Mouse (Mus musculus): Measurements from ENCODE around the gene 4632433K11Rik. TPM values are rescaled to one million over a fixed set of nuclear protein-coding genes. Genes with fewer than 3 reads are reported as not detected.
"Not testable (repeated sequence)": the region's sequence is repeated elsewhere in the genome, so short reads cannot be mapped to it uniquely, and the experiment has no call there.

The 4632433K11Rik gene
- polyA plus RNA-seq, 1 experiment from 2014 or later = not detected

- peak; percentile 14 for ATAC-seq
- peaks cover 35% of the 10 kb centered on the region for H3K27me3 ChIP-seq
- peak overlapping the region; percentile 99 for H3K27ac ChIP-seq
- WGBS = 5% methylated on average over 27 of the region's 27 CpGs
- peaks cover 57% of the 10 kb centered on the region for H3K4me1 ChIP-seq (replicated peaks)
- no peaks in the 10 kb centered on the region for H3K36me3 ChIP-seq
- H3K4me3 ChIP-seq (replicated peaks) = peak overlapping the region; percentile 65
- H3K9me3 ChIP-seq = no peaks in the 10 kb centered on the region
- H3K4me2 ChIP-seq (replicated peaks) = peak overlapping the region; percentile 89
- peak overlapping the region; percentile 81 for H3K9ac ChIP-seq (replicated peaks)
Measured at GRCm38 (mm10) chr7:5060239-5060731, 26.4 kb downstream of the 4632433K11Rik start.

GRCm38 (mm10) chr7:5060944-5061773 is 27.2 kb downstream of the 4632433K11Rik start:
- no peaks in the 10 kb centered on the region for H3K9me3 ChIP-seq
- H3K9ac ChIP-seq (replicated peaks) = peak overlapping the region; percentile 81
- 0 out of 2 replicates have a peak, but pooled peaks cover 5% of the 10 kb centered on the region for H3K36me3 ChIP-seq
- ATAC-seq = peak; percentile 88
- under 1% methylated on average over 60 of the region's 60 CpGs for WGBS
- H3K27ac ChIP-seq = peak overlapping the region; percentile 99
- peaks cover 66% of the 10 kb centered on the region for H3K4me1 ChIP-seq (replicated peaks)
- peaks cover 26% of the 10 kb centered on the region for H3K27me3 ChIP-seq
- H3K4me3 ChIP-seq (replicated peaks) = peak overlapping the region; percentile 65
- peak overlapping the region; percentile 89 for H3K4me2 ChIP-seq (replicated peaks)

- H3K4me2 ChIP-seq (replicated peaks) = peak within 1 kb of the TSS; percentile 89
- peak; percentile 73 for ATAC-seq
Measured at GRCm38 (mm10) chr7:5061774-5062359, 27.9 kb downstream of the 4632433K11Rik start, which contains the start of gene U2af2. TSS of gene U2af2 (plus strand) at chr7:5062143.

GRCm38 (mm10) chr7:5062360-5063001 is 28.6 kb downstream of the 4632433K11Rik start:
- peak overlapping the region; percentile 65 for H3K4me3 ChIP-seq (replicated peaks)
- H3K9ac ChIP-seq (replicated peaks) = peak overlapping the region; percentile 76
- H3K4me1 ChIP-seq (replicated peaks) = peaks cover 58% of the 10 kb centered on the region
- H3K27ac ChIP-seq = peak overlapping the region; percentile 99
- no peaks in the 10 kb centered on the region for H3K9me3 ChIP-seq
- ATAC-seq = no peak; the same call in 1 of the 2 replicates
- peaks cover 13% of the 10 kb centered on the region for H3K27me3 ChIP-seq
- peak overlapping the region; percentile 89 for H3K4me2 ChIP-seq (replicated peaks)
- WGBS = under 1% methylated on average over 49 of the region's 51 CpGs
- H3K36me3 ChIP-seq = peaks cover 17% of the 10 kb centered on the region

More at GRCm38 (mm10) chr7:5061774-5062359, 27.9 kb downstream of the 4632433K11Rik start, which contains the start of gene U2af2:
- Histone ChIP-seq H3K27ac (peak within 1 kb of the TSS; percentile 99), H3K9me3 (no peaks in the 10 kb centered on the region), H3K27me3 (peaks cover 20% of the 10 kb centered on the region), H3K36me3 (peaks cover 11% of the 10 kb centered on the region), H3K4me1 (replicated peaks) (peaks cover 64% of the 10 kb centered on the region), H3K9ac (replicated peaks) (peak within 1 kb of the TSS; percentile 81), H3K4me3 (replicated peaks) (peak within 1 kb of the TSS; percentile 65)
- under 1% methylated on average over 65 of the region's 65 CpGs for WGBS

- H3K4me2 ChIP-seq (replicated peaks) = no peak overlapping the region; the same call in 1 of the 2 replicates
- H3K36me3 ChIP-seq = peaks cover 41% of the 10 kb centered on the region
- no peaks in the 10 kb centered on the region for H3K27me3 ChIP-seq
- 93% methylated on average over 6 of the region's 6 CpGs for WGBS
- no peak overlapping the region for H3K9ac ChIP-seq (replicated peaks)
- ATAC-seq = no peak
- no peak overlapping the region for H3K27ac ChIP-seq
- no peak overlapping the region for H3K4me3 ChIP-seq (replicated peaks)
- H3K9me3 ChIP-seq = no peaks in the 10 kb centered on the region
- peaks cover 43% of the 10 kb centered on the region for H3K4me1 ChIP-seq (replicated peaks)
Measured at GRCm38 (mm10) chr7:5064886-5065285, 31.0 kb downstream of the 4632433K11Rik start.

- Histone ChIP-seq H3K4me1 (replicated peaks) (no peaks in the 10 kb centered on the region), H3K36me3 (peaks cover 96% of the 10 kb centered on the region), H3K9ac (replicated peaks) (no peak overlapping the region), H3K9me3 (no peaks in the 10 kb centered on the region), H3K4me3 (replicated peaks) (no peak overlapping the region), H3K27me3 (no peaks in the 10 kb centered on the region), H3K4me2 (replicated peaks) (no peak overlapping the region), H3K27ac (no peak overlapping the region)
- WGBS = 93% methylated on average over 1 of the region's 1 CpGs
- ATAC-seq = no peak
Measured at GRCm38 (mm10) chr7:5073586-5073985, 39.7 kb downstream of the 4632433K11Rik start.

- H3K27me3 ChIP-seq = no peaks in the 10 kb centered on the region
- H3K9ac ChIP-seq (replicated peaks) = no peak overlapping the region
- 97% methylated on average over 5 of the region's 5 CpGs for WGBS
- peaks cover 88% of the 10 kb centered on the region for H3K36me3 ChIP-seq
- no peak for ATAC-seq
- no peaks in the 10 kb centered on the region for H3K9me3 ChIP-seq
- no peak overlapping the region for H3K27ac ChIP-seq
- H3K4me3 ChIP-seq (replicated peaks) = no peak overlapping the region
- peaks cover 3% of the 10 kb centered on the region for H3K4me1 ChIP-seq (replicated peaks)
- no peak overlapping the region for H3K4me2 ChIP-seq (replicated peaks)
Measured at GRCm38 (mm10) chr7:5074984-5075383, 41.1 kb downstream of the 4632433K11Rik start.

- Histone ChIP-seq H3K4me3 (replicated peaks) (no peak overlapping the region), H3K27ac (no peak overlapping the region), H3K4me1 (replicated peaks) (peaks cover 17% of the 10 kb centered on the region), H3K4me2 (replicated peaks) (no peak overlapping the region), H3K27me3 (no peaks in the 10 kb centered on the region), H3K36me3 (peaks cover 69% of the 10 kb centered on the region), H3K9ac (replicated peaks) (no peak overlapping the region), H3K9me3 (no peaks in the 10 kb centered on the region)
- no peak for ATAC-seq
- WGBS = 88% methylated on average over 2 of the region's 2 CpGs
Measured at GRCm38 (mm10) chr7:5076931-5077330, 43.0 kb downstream of the 4632433K11Rik start.

- Histone ChIP-seq H3K36me3 (peaks cover 57% of the 10 kb centered on the region), H3K9ac (replicated peaks) (peak overlapping the region; percentile 96; the same call in 1 of the 2 replicates), H3K4me2 (replicated peaks) (peak overlapping the region; percentile 95), H3K27ac (peak overlapping the region; percentile 90), H3K4me1 (replicated peaks) (peaks cover 25% of the 10 kb centered on the region), H3K4me3 (replicated peaks) (peak overlapping the region; percentile 98)
- H3K27me3 ChIP-seq, H3K9me3 ChIP-seq: not testable (repeated sequence)
- peak; percentile 57 for ATAC-seq
- WGBS = 55% methylated on average over 11 of the region's 13 CpGs
Measured at GRCm38 (mm10) chr7:5079365-5080009, 45.6 kb downstream of the 4632433K11Rik start.

- WGBS = under 1% methylated on average over 79 of the region's 81 CpGs
- H3K36me3 ChIP-seq = peaks cover 57% of the 10 kb centered on the region
Measured at GRCm38 (mm10) chr7:5080010-5080751, 46.3 kb downstream of the 4632433K11Rik start, which contains the start of gene Epn1. TSS of gene Epn1 (plus strand) at chr7:5080235.

More at GRCm38 (mm10) chr7:5080010-5080751, 46.3 kb downstream of the 4632433K11Rik start, which contains the start of gene Epn1:
- peak within 1 kb of the TSS; percentile 90 for H3K27ac ChIP-seq
- ATAC-seq = peak; percentile 98
- H3K4me1 ChIP-seq (replicated peaks) = peaks cover 25% of the 10 kb centered on the region
- no peaks in the 10 kb centered on the region for H3K9me3 ChIP-seq
- peak within 1 kb of the TSS; percentile 96 for H3K9ac ChIP-seq (replicated peaks)
- no peaks in the 10 kb centered on the region for H3K27me3 ChIP-seq
- peak within 1 kb of the TSS; percentile 95 for H3K4me2 ChIP-seq (replicated peaks)
- H3K4me3 ChIP-seq (replicated peaks) = peak within 1 kb of the TSS; percentile 98
